ENCODE assay signal across 10 mouse cellular contexts in the genomic region with DNA sequence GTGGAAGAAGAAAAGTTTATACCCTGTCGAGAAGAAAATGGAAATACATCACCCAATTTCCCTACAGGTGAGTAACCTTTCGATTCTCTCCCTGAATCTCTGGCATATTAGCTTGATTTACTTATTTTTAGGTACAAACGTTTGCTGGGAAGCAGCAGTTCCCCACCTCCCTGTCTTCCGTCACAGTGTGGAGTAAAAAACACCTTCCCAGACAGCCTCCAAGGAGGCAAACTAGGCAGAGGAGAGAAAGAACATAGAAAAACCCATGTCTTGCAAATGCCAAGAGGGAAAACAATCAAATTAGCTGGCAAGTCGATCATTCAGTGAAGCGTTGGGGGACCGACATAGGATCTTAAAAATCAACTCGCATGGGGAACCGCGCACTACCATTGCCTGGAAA.
"Had no signal": no experiment of that assay in that cellular context is flagged by ENCODE, and none has a peak within 500 bp of the region (broad histone marks: within the 10 kb centered on the region; RNA-seq: fewer than 3 reads in every experiment).

No protein-coding gene starts in this region.

- H3K4me1 ChIP-seq: limb, embryonic 13.5 days; neural tube, embryonic 12.5 days; stomach, embryonic 15.5 days had no signal

- H3K4me2 ChIP-seq: limb, embryonic 13.5 days; midbrain, embryonic 13.5 days; neural tube, embryonic 12.5 days; stomach, embryonic 15.5 days had no signal

- H3K9me3 ChIP-seq: limb, embryonic 13.5 days; midbrain, embryonic 13.5 days; neural tube, embryonic 12.5 days; stomach, embryonic 15.5 days had no signal

- DNase-seq: lung, adult 18-20 months; thymus, adult 2 months; thymus, postnatal 4 days had no signal

- H3K9ac ChIP-seq: limb, embryonic 13.5 days; liver, embryonic 14.5 days; midbrain, embryonic 13.5 days; neural tube, embryonic 12.5 days; stomach, embryonic 15.5 days had no signal

- H3K36me3 ChIP-seq: limb, embryonic 13.5 days; midbrain, embryonic 13.5 days; neural tube, embryonic 12.5 days; stomach, embryonic 15.5 days had no signal

- H3K27ac ChIP-seq: kidney, postnatal 0 days; limb, embryonic 13.5 days; liver, embryonic 14.5 days; midbrain, embryonic 13.5 days; neural tube, embryonic 12.5 days; stomach, embryonic 15.5 days had no signal

- H3K27me3 ChIP-seq: limb, embryonic 13.5 days; midbrain, embryonic 13.5 days; neural tube, embryonic 12.5 days; stomach, embryonic 15.5 days had no signal

- H3K4me3 ChIP-seq: limb, embryonic 13.5 days; midbrain, embryonic 13.5 days; myocyte; neural tube, embryonic 12.5 days; stomach, embryonic 15.5 days had no signal
